Mouse (Mus musculus) right cerebral cortex, postnatal 4 days (tissue): ENCODE measurements around the gene Kctd20.

Source experiments
- DNase-seq: peaks from one replicate; pipeline ENCODE4 v3.0.0-alpha.2; 2022

The Kctd20 gene

GRCm38 (mm10) chr17:28951831-28952799 lies at the start of gene Kctd20:
Gene Kctd20 (plus strand): TSS chr17:28951950.
- DNase-seq: peak; percentile 87

- DNase-seq: peak; percentile 62
Observed at GRCm38 (mm10) chr17:28904546-28905376, 47.0 kb upstream of the Kctd20 start.

DNA sequence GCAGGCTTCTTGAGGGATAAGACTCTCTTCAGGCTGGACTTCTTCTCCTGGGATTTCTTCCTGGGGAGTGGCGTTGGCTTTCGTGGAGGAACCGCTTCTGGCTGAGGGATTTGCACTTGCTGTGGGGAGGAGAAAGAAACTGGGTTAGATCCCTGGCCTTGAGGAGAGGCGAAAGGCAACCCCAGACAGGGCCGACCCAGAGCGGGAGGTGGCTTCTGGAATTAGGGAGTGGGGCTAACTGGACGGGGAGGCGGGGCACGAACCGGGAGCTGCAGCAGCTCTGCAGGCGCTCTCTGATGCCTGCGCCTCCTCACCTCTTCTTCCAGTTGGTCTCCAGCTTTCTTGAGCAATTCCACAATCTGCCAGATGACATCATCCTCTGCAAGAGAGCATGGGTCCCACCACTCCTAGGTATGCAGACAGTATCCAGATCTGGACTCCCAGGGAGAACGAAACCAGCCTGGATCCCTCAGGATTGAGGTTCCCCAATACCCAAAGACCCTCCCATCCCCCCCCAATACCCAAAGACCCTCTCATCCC lies 46.3 kb upstream of the Kctd20 start:
- DNase-seq: peak; percentile 17

GRCm38 (mm10) chr17:28907959-28908358 lies 43.8 kb upstream of the Kctd20 start:
- DNase-seq: peak; percentile 53

- DNase-seq: peak; percentile 72
Observed at GRCm38 (mm10) chr17:28909252-28909941, 42.4 kb upstream of the Kctd20 start.

GRCm38 (mm10) chr17:28910139-28910538 lies 41.6 kb upstream of the Kctd20 start:
- DNase-seq: no peak

DNA sequence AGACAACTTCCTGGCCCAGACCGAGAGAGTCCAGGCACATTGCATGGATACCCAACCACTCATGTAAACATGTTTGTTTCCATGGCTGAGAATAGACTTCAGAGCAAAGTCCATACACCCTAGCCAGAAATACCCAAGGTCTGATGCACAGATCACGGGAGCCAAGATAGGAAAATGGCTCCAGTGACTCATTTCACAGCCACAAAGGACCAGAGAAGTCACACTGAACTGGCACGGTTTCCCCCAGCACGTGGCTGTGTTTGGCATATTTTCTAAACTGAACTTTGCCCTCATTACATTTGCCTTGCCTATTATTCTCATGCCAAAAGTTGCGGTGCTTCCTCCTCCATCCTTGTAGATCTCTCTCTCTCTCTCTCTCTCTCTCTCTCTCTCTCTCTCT lies 38.5 kb upstream of the Kctd20 start:
- no peak for DNase-seq

DNA sequence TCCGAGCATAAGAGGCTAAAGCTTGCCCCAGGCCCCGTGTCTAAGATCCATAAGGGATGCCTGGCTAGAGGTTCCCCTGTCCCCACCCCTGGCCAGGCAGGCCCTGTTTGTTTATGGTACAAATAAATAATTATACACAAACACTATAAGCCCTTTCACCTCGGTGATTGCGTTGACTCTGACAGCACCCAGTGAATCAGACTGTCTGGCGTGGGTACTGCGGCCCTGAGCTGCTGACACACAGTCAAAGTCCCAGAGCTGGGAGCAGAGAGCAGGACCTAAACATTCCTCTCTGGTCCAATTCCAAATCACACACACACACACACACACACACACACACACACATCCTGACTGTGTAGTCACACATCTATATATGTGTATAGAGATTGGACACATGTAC lies 37.8 kb upstream of the Kctd20 start:
- DNase-seq: no peak

- DNase-seq: no peak
Observed at GRCm38 (mm10) chr17:28915060-28915628, 36.6 kb upstream of the Kctd20 start, which contains the start of gene 4930539E08Rik. Gene 4930539E08Rik (minus strand): TSS chr17:28915324.

DNA sequence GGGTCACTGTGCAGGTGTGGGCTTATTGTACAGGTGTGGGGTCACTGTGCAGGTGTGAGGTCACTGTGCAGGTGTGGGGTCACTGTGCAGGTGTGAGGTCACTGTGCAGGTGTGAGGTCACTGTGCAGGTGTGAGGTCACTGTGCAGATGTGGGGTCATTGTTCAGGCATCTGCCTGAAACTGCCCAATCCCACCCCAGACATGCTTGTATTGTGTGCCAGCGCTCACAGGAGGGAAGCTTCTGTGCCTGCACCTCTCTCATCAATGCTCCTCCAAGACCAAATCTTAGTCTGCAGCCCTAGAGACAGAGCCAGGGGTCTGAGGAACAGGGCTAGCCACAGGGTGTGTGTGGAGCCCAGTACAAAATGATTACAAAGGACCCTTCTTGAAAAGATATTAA lies 35.2 kb upstream of the Kctd20 start:
- no peak for DNase-seq

DNA sequence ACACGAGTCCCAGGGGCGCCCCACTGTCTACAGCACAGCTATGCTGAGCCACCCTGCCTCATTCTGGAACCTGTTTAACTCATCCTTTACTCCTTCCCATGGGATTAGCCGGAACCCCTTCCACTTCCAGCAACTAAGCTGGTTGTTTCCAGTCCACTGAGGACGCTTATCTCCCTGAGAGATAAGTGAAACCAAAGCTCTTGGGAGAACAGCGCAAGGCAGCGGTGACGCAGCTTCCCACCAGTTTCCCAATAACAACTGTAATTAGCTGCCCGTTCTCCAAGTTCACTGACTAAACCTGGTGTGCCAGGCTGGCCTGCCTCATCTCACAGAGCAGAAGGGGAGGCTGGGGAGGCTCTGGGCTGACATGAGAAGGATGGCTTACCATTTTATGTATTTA lies 30.7 kb upstream of the Kctd20 start:
- no peak for DNase-seq

DNA sequence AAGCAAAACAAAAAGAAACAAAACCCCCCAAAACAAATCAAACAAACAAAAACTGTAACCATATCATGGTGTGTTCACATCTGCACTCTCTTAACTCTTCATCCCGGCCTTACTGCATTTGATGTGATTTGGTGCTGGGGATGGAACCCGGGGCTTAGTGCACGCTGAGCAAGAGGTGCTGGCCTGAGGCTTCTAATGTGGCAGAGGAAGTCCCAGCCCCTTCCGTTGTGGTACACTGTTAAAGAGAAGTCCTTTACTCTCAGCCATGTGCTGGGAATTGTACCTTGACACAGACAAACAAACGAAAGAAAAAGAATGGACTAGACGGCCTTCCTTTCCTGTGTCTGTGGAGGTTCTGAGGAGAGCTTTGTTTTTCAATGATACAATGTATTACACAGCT lies 29.7 kb upstream of the Kctd20 start:
- DNase-seq: no peak

DNA sequence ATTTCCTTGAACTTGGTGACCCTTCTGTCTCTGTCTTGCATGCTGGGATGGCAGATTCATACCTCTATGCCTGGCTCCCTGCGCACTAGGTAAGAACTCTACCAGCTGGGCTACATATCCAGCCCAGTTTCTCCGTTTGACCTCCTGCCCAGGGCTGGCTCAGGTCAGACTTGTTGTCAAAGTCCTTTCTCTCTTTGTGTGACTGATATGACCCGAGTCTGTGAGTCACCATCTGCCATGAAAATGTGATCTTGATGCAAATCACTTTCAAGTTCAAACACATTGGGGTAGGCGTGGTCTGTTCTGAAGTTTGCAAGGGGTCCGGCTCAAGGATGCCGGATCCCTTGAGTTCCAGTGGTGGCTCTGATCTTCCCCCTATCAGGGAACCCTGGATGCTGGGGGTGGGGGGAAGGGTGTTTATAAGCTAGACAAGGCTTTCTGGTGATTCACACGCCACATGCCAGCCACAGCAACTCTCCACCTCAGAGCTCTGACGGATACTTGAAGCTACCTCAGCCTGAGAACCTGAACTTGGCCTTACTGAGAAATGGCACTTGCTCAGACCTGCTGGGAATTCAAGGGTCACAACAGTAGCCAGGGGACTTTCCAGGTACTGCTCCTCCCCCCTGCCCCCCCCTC lies 26.7 kb upstream of the Kctd20 start:
- DNase-seq: no peak

DNA sequence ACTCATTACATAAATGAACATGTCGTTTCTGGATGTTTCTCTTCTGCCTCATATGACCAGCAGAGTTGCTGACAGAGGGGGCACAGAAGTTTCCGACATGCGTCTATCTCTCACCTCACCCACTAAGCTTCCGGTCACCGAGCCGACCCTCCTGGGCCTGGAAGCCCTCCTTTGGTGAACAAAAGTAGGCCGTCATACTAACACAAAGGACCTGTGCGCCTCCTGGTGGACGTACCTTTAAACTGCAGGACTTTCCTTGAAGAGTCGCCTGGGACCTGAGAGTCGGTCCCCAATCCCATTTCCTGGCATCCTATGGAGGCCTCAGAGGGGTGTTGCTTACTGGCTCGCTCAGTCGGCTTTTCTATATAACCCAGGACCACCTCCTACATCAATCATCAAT lies 25.4 kb upstream of the Kctd20 start:
- DNase-seq: peak; percentile 87

- DNase-seq: peak; percentile 55
Observed at GRCm38 (mm10) chr17:28926866-28927635, 24.7 kb upstream of the Kctd20 start.

DNA sequence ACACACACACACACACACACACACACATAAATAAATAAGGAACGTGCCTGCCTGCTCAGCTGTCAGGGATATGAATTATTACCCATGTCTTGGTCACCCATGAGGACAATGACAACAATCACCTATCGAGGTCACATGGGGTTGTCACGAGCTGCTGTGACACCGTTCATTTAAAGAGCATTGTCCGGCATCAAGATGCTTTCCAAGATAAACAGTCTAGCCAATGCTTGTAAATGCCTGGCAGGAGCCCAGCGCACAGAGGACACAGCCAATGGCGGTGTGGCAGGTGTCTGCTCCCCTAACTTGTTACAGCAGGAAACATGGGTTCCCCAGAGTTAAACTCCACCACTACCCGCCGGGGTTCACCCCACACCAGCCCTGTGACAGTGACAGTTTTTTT lies 23.7 kb upstream of the Kctd20 start:
- DNase-seq: no peak

GRCm38 (mm10) chr17:28929369-28929768 lies 22.4 kb upstream of the Kctd20 start:
- no peak for DNase-seq

DNA sequence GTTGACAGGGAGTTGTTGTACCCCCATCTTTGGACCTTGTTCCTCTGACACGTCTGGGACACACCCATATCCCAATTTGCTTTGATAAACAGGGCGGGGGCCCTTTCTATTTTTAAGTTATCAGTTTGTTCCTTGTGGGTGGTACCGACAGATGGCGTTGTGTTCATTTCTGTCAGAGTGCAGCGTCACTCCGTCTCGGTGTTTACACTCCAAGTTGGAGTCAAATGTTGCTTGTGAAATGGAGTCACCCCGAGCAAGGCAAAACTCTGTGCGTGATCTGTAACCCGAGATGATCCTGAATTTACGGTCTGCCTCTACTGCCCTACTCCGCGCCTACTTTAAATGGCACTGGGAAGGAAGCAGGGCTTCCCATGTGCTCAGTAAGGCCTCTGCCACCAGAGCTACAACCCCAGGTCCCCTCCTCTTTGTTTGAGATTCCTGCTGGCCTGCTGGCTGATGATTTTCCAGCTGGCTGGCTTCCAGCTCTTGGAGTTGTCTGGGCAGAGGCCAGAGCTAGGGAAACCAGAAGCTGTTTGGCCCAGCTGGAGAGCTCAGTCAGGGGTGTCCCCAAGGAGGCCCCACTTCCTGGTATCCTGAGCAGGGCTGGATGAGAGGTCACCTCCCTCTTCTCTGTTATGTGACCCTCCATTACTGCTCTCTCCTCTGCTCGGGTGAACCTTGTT lies 21.2 kb upstream of the Kctd20 start:
- peak; percentile 71 for DNase-seq

DNA sequence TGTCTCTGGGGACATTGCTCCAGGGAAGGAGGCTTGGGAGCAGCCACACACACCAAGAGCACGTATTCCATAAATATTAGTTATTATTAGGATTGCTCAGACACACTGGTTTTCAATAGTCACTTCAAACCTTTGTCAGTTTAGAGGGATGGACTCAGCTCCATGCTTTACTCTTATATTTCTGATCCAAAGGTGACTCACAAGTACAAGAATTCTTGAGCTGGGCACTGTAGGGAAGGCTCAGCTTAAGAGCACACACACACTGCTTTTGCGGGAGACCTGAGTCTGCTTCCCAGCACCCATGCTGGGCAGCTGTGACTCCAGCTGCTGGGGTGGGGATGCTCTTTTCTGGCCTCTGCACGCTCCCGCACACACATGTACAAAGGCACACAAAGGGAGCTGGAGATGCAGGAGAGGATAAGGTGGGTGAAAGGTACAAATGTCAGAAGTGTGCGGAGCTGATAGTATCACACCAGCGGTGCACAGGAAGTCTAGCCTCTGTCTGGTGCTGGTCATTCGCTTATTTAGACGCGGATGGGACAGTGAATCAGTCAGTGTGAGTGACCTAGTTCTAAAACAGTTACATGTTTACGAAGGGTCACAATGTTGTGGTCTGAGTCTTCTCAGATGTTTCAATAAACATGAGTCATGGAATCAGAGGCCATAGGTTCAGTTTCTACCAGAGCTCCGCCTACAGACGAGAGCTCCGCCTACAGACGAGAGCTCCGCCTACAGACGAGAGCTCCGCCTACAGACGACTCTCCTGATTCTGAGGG lies 20.1 kb upstream of the Kctd20 start:
- no peak for DNase-seq

DNA sequence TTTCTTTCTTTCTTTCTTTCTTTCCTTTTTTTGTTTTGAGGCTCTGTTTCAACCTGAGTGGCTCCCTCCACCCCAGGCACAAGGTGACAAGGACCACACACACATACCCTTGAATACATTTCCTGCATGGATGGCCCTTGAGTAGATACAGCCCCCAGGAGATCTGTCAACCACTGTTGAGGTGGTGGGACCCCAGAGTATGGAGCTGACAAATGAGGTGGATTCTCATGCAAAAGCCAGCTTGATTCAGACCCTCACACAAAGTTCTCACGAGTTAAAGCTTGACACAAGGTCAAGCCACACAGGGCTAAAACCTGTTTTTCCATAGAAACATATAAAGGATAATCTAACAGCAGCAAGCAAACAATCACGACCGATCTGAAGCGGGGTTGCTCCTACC lies 19.5 kb upstream of the Kctd20 start:
- DNase-seq: no peak
